ENCODE assay signal across 8 mouse cellular contexts in genomic region chr4:85205636-85206211, GRCm38 (mm10). TPM values are rescaled to one million over a fixed set of nuclear protein-coding genes. Genes with fewer than 3 reads are reported as not detected.
DNase-seq lines count a peak whose midpoint lies in the region; ATAC-seq and TF ChIP-seq lines count a peak whose summit lies in the region.

No protein-coding gene starts in this region.

- peaks cover 11% of the 10 kb centered on the region for H3K27me3 ChIP-seq in liver, adult 2 months (ENCODE audit: control insufficient read depth, insufficient read depth, low read length)
- peaks cover 57% of the 10 kb centered on the region for H3K27me3 ChIP-seq in heart, embryonic 14.5 days (ENCODE audit: control insufficient read depth, insufficient read depth, low read length)
- H3K27me3 ChIP-seq in midbrain, embryonic 10.5 days (ENCODE audit: low read depth, poor library complexity, severe bottlenecking): peaks cover 65% of the 10 kb centered on the region
- no peaks in the 10 kb centered on the region for H3K27me3 ChIP-seq in small intestine, adult 2 months (ENCODE audit: control insufficient read depth, insufficient read depth, low read length)

- WGBS in liver, adult 2 months: 2% methylated on average over 43 of the region's 43 CpGs
- under 1% methylated on average over 43 of the region's 43 CpGs for WGBS in heart, embryonic 14.5 days
- WGBS in midbrain, embryonic 10.5 days: under 1% methylated on average over 43 of the region's 43 CpGs
- WGBS in small intestine, adult 2 months: 1% methylated on average over 43 of the region's 43 CpGs

- DNase-seq in liver, adult 2 months (ENCODE audit: extremely low read depth, low read depth, low spot score): no peak
- DNase-seq in liver: no peak
- DNase-seq in cerebellum, postnatal 10 days: peak; percentile 83 to 84
- peak; percentile 55 for DNase-seq in kidney, postnatal 14 days
- peak; percentile 65 for DNase-seq in midbrain, embryonic 10.5 days (ENCODE audit: low spot score)
- no peak for DNase-seq in spleen, postnatal 14 days (ENCODE audit: low spot score in 2 of 2)

- TF ChIP-seq CTCF in liver, adult 2 months (IDR thresholded peaks at IDR 0.05; ENCODE audit: low read depth, low read length): no peak
- TF ChIP-seq CTCF in small intestine, adult 2 months (IDR thresholded peaks at IDR 0.05; ENCODE audit: extremely low read depth, insufficient read length, insufficient replicate concordance, low read depth, low read length): no peak

- peak overlapping the region; percentile 85 for H3K4me2 ChIP-seq in heart, embryonic 14.5 days (ENCODE audit: low read length)

- peak overlapping the region; percentile 42; the same call in 1 of the 2 replicates for H3K4me3 ChIP-seq in liver, adult 2 months (ENCODE audit: insufficient read depth, low read depth, low read length)
- H3K4me3 ChIP-seq in heart, embryonic 14.5 days (ENCODE audit: control insufficient read depth in 1 of 2, insufficient read depth in 1 of 2, low read depth in 1 of 2, low read length in 2 of 2): peak overlapping the region; percentile 56 to 65
- H3K4me3 ChIP-seq in midbrain, embryonic 10.5 days: peak overlapping the region; percentile 73
- H3K4me3 ChIP-seq in small intestine, adult 2 months (ENCODE audit: low read depth, low read length): peak overlapping the region; percentile 90

- no peaks in the 10 kb centered on the region for H3K4me1 ChIP-seq in liver, adult 2 months (ENCODE audit: control insufficient read depth, insufficient read depth, low read length)
- peaks cover 0 to 3% of the 10 kb centered on the region in 2 experiments; a peak in 1 of 4 replicates for H3K4me1 ChIP-seq in heart, embryonic 14.5 days (ENCODE audit: control insufficient read depth in 2 of 2, insufficient read depth in 2 of 2, low read length in 2 of 2)
- H3K4me1 ChIP-seq in midbrain, embryonic 10.5 days: peaks cover 14% of the 10 kb centered on the region
- H3K4me1 ChIP-seq in small intestine, adult 2 months (ENCODE audit: control insufficient read depth, insufficient read depth, insufficient read length, low read length): no peaks in the 10 kb centered on the region; the same call in 1 of the 2 replicates

- no peaks in the 10 kb centered on the region for H3K79me2 ChIP-seq in liver, adult 2 months (ENCODE audit: control insufficient read depth, insufficient read depth, low read length)

- no peak for ATAC-seq in heart, embryonic 14.5 days (ENCODE audit: insufficient number of reproducible peaks, insufficient read depth, low FRiP score, low read depth)

- H3K9ac ChIP-seq in liver, adult 2 months (ENCODE audit: low read depth, low read length): no peak overlapping the region
- H3K9ac ChIP-seq in heart, embryonic 14.5 days (ENCODE audit: low read length): peak overlapping the region; percentile 65

- TF ChIP-seq POLR2A in liver, adult 2 months (IDR thresholded peaks at IDR 0.05; ENCODE audit: extremely low read depth, insufficient read depth, low read length): no peak
- no peak for TF ChIP-seq POLR2A in small intestine, adult 2 months (IDR thresholded peaks at IDR 0.05; ENCODE audit: low read depth, low read length)

- no peak overlapping the region for H3K27ac ChIP-seq in liver, adult 2 months (replicated peaks; ENCODE audit: insufficient read depth, low read depth, low read length)
- H3K27ac ChIP-seq in heart, embryonic 14.5 days (replicated peaks in 1 of 2; ENCODE audit: control insufficient read depth in 1 of 2, insufficient read depth in 1 of 2, low read depth in 2 of 2, low read length in 2 of 2): no peak overlapping the region
- H3K27ac ChIP-seq in midbrain, embryonic 10.5 days (replicated peaks): peak overlapping the region; percentile 78
- H3K27ac ChIP-seq in small intestine, adult 2 months (ENCODE audit: insufficient read depth, low read depth, low read length): peak overlapping the region; percentile 91

- H3K36me3 ChIP-seq in liver, adult 2 months (ENCODE audit: control insufficient read depth, insufficient read depth, low read length): no peaks in the 10 kb centered on the region
- no peaks in the 10 kb centered on the region for H3K36me3 ChIP-seq in heart, embryonic 14.5 days (ENCODE audit: control insufficient read depth, insufficient read depth, low read length)
- no peaks in the 10 kb centered on the region for H3K36me3 ChIP-seq in midbrain, embryonic 10.5 days
- H3K36me3 ChIP-seq in small intestine, adult 2 months (ENCODE audit: control insufficient read depth, insufficient read depth, low read length): no peaks in the 10 kb centered on the region

- no peaks in the 10 kb centered on the region for H3K9me3 ChIP-seq in heart, embryonic 14.5 days (ENCODE audit: control insufficient read depth, low read length)
- H3K9me3 ChIP-seq in midbrain, embryonic 10.5 days (replicated peaks): no peaks in the 10 kb centered on the region

RNA-seq across cellular contexts. Expression of gene Sh3gl2, which starts 0.8 kb away (rescaled TPM):
- 0.09 TPM in 1 of 2 replicates, not detected in the other for total RNA-seq in liver, adult 2 months (2014; rRNA removed)
- polyA plus RNA-seq in liver, adult 2 months (2012; rRNA removed): not detected in 2 replicates
- 0.51 and 1.0 TPM in 2 replicates for polyA plus RNA-seq in heart, embryonic 14.5 days (2014; fragmentation: Nextera tagmentation; extraction: Ambion mirVana)
- 3.0 and 5.6 TPM in 2 replicates for polyA plus RNA-seq in midbrain, embryonic 10.5 days (2016; fragmentation: Nextera tagmentation; extraction: Ambion mirVana)
- polyA plus RNA-seq in small intestine, adult 2 months (2012; rRNA removed): 8.3 and 16.7 TPM in 2 replicates

Comparison
In these comparisons a context has a peak if more than half of its experiments do, and no peak if none do; other contexts are left out.
1. DNase-seq: peak in cerebellum, postnatal 10 days (2 of 2), kidney, postnatal 14 days (single experiment) and midbrain, embryonic 10.5 days (single experiment); none in liver, adult 2 months (single experiment), liver (single experiment) and spleen, postnatal 14 days (0 of 2).
2. H3K27ac ChIP-seq: peak in midbrain, embryonic 10.5 days (single experiment) and small intestine, adult 2 months (single experiment); none in liver, adult 2 months (single experiment) and heart, embryonic 14.5 days (0 of 2).
3. Peak in every context shown above with its lines, with median percentiles within 50 percentile points of each other: H3K4me3 ChIP-seq.